Mouse (Mus musculus) neural tube, embryonic 12.5 days (tissue): ENCODE results near the gene Arid2. TPM values are rescaled to one million over a fixed set of nuclear protein-coding genes. Genes with fewer than 3 reads are reported as not detected.

Experiments
- microRNA-seq: library from miRNA; unstranded; fragments of <30 nt; microRNA quantifications from one replicate; pipeline ENCODE4, GENCODE M21; 2017
- polyA plus RNA-seq: library from polyadenylated mRNA; unstranded; fragments of >200 nt; fragmentation: Nextera tagmentation; extraction: Ambion mirVana; gene quantifications from 2 replicates; pipeline ENCODE4 v1.2.1, GENCODE M21; 2016

Gene Arid2
- polyA plus RNA-seq, 1 experiment from 2014 or later, result 32.1 TPM

Small RNA genes within 50 kb of the gene (microRNA-seq; reads per million reads assigned to microRNA genes)
- not detected for gene Gm25397

Other genes with a start within 250 kb of the Arid2 start
- gene Scaf11, start 173.3 kb downstream of the Arid2 start, polyA plus RNA-seq, result 73.9 and 80.1 TPM in 2 replicates